Mouse (Mus musculus): ENCODE data around the gene Cux2.

- TF ChIP-seq TCF12 (IDR thresholded peaks at IDR 0.05; ENCODE audit: insufficient read depth, poor library complexity, severe bottlenecking) (no peak), E2F4 (IDR thresholded peaks at IDR 0.05; ENCODE audit: insufficient read depth) (no peak), POLR2A (IDR thresholded peaks at IDR 0.05; ENCODE audit: insufficient read length, low read depth) (no peak), POLR2AphosphoS2 (IDR thresholded peaks at IDR 0.05; ENCODE audit: insufficient read length, low read depth) (no peak), MAX (IDR thresholded peaks at IDR 0.05; ENCODE audit: low read depth) (no peak), USF1 (IDR thresholded peaks at IDR 0.05; ENCODE audit: low read depth) (peak; percentile 27)
Measured at GRCm38 (mm10) chr5:122060767-122061333, 10.9 kb upstream of the Cux2 start.

Measured in myocyte (in vitro differentiated cells).